Mouse (Mus musculus): Measurements from ENCODE around the gene 2200002D01Rik. TPM values are rescaled to one million over a fixed set of nuclear protein-coding genes. Genes with fewer than 3 reads are reported as not detected.

The 2200002D01Rik gene
- 1 to 10 TPM in 1 of 2 experiments, under 1 TPM in 1; 0.72 to 1.3 TPM for total RNA-seq (2021)
- long read RNA-seq, experiment 1, partial matches to known transcripts, result 0 of 2 reads
- long read RNA-seq, experiment 1, other reads (novel, unspliced or antisense), result 0 of 2 reads
- long read RNA-seq, experiment 2, result 0 reads

DNA sequence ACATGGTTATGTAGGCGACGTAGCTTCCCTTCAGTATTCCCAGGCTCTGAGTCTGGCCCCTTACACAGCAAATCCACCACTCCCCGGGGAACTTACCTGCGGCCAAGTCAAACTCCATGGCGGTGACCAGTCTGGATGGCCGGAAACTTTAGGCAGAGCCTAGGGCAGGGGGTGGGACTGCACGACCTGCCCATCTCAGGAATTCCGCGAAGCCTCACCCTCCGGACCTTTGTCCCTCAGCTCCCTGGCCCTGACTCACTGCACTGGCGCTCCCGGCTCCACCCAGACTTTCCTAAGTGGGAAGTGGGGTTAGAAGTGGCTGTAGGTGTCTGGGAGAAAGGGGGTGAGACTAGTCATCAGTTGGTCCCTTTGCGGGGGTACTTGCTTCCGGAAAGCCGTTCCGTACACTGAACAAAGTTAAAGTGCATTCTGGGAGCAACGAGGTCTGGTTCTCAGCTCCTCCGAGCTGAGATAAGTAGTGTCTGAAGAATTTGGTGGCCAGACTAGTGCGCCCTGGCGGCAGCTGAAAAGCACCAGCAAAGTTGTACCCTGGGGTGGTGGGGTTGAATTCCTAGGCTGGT lies at the start of gene 2200002D01Rik:
Gene 2200002D01Rik, minus strand, starts transcription at position 206 of the 581 bp plus-strand sequence.
- DNase-seq, result no peak

DNA sequence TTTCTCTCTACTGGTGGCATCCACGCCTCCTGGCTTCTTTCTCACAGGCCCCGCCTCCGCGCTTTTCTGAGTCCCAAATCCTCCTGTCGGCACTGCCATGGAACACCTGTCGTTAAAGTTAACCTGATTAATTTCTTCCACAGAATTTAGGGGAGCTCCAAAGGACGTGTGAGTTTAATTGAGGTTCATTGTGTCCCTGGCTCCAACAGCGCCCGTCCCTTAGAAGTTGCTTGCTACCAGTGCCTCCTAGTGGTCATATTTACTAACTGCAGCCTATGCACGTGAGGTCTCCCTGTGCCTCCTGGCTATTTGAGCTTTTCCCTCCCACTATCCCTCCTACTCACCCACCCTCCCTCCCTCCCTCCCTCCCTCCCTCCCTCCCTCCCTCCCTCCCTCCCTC lies 48.7 kb upstream of the 2200002D01Rik start:
- DNase-seq, result no peak

DNA sequence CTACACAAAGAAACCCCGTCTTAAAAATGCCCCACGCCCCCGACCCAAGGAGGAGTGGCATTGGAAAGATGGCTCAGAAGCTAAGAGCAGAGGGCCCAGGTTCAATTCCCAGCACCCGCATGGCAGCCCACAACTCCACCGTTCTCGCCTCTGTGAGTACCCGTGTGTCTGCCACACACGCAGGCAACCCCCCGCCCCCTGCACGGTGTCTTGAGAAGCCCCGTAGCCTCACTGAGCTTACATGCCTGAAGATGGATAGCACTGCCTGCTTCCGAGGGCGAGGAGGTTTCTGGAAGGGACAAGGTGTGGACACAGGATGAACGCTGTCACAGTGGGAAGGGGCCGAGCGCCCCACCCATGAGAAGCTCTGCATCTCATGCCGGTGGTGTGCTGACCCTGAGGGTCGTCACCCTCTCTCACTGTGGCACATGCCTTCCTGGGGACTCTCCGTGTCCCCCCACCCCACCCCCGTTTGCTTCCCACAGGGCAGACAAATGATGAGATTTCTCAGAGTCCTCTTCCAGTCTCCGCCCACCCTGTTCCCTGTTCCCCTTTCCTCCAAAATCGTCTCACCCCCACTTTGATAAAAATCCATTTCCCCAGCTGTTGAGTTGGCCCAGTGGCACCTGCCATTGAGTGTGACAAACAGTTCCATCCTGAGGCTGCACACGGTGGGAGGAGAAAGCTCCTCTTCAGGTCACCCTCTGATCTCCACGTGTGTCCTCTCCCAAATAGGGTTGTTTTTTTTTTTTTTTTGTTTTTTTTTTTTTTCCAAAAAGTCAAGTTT lies 47.8 kb upstream of the 2200002D01Rik start:
- DNase-seq, result no peak

DNA sequence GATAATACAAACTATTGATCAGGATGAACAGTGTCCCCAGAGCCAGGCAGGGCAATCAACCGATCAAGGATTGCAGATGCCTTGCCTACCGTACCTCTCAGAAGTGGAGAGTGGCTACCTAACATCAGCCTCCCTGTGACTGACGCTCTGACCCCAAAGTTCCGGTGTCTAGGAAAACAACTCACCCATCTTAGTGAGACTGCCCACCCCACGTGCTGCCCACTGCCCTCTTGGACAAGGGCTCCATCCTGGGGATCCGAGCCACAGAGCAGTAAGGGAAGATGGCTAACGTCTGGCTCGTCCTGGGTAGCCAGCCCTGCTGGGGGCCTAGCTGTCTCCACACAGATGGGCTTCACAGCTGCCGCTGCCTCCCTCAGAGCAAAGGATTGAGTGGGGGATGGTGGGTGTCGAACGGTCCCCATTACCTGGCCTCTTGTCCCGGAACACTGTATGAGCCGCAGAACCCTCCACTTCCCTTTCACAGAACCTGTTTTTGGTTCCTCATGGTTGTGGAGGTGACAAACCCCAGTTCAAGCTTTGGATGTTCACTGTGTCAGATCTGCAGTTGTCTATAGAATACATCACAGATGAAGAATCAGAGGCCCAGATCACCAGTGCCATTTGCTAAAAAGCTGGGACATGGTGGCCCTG lies 46.0 kb upstream of the 2200002D01Rik start:
- DNase-seq, result no peak

DNA sequence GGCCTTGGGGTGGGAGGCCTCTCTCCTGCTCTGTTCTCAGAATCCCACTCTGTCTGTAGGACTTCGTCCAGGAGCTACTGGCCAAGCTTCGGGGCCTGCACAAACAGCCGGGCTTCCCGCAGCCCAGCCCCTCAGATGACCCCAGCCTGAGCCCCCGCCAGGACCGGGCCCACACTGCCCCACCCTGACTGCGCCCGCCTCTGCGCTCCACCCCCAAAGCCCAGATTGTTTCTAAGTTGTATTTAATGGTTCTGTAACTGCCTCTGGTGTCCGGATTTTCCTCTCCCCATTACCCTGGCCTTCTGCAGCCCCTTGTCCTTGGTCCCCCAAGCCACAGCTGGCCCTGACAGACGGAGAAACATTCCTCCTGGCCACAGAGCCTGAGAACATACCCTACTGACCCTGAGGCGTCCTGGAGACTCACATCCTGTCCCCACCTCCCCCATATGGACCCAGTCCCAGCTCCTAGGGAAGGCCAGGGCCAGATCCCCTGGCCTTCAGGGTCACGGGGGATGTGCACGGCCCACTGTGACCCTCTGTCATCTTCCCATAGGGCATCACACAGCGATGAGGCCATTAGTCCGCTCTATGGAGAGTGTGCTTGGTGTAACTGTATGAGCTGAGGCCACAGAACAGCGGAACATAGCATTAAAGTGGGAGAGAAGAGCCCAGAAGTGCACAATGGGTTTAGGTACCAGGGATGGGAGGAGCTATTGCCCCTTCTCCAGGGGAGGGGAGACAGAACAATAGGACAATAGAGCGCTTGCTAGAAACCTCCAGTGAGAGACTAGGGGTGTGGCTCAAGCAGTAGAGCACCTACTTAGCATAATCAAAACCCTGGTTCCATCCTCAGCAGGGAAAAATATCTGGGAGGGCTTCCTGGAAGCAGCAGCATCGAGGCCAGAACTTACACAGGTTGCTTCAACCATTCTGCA lies 45.1 kb upstream of the 2200002D01Rik start:
- peak; percentile 57 for DNase-seq

DNA sequence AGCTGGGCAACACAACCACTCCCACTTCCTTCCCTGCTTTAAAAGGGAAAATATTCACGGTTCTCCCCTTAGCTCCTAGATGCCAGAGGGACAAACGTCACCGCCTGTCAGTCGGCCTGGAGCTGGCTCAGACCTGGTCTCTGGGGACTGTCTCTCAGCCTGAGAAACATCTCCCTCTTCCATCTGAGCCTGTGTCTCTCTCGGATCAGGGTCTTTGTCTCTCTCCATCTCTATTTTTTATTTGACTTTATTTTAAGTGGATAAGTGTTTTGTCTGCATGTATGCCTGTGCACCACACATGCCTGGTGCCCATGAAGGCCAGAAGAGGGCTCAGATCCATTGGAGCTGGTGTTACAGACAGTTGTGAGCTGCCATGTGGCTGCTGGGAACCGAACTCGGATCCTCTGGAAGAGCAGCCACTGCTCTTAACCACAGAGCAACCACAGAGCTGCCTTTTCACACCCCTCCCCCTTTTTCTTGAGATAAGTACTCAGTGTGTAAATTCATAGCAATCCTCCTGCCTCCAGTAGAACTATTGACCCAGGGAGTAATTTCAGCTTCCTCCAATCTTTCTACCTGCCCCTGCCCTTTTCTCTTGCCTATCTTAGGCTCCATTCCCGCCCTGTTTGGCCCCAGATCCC lies 44.3 kb upstream of the 2200002D01Rik start:
- DNase-seq, result no peak

DNA sequence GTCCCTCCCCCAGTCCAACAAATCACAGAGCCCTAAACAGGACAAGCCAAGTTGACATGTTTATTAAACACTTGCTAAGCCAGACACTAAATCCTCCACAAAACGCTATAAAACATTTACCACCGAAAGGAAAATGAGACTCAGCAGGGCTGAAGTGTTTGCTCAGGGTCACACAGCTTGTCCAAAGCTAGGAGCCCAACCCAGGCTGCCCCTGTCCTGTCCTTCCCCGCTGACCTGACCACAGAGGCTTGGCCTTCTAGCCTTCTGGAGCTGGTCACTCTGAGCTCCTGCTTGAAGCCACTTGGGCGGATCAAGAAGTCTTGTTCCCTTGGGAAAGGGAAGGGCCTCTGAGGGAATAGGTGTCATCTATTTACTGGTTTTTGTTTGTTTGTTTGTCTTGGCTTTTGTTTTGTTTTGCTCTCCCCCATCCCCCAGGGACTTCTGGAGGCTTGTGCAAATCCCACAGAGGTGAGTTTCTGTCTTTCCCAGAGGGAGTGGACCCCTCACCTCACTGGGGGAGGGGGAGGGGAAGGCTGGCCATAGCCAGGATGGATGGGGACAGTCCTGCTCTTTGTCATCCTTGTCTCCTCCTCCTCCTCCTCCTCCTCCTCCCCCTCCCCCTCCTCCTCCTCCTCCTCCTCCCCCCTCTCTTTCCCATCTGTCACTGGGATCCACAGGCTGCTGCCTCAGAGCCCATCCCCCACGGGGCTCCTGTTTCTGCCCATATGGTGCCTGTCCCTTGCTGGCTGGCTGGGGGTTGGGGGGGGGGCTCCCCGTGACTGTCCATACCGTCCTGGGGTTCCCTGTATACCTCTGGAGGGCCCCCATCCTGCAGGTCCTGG lies 43.6 kb upstream of the 2200002D01Rik start:
- DNase-seq, result no peak

DNA sequence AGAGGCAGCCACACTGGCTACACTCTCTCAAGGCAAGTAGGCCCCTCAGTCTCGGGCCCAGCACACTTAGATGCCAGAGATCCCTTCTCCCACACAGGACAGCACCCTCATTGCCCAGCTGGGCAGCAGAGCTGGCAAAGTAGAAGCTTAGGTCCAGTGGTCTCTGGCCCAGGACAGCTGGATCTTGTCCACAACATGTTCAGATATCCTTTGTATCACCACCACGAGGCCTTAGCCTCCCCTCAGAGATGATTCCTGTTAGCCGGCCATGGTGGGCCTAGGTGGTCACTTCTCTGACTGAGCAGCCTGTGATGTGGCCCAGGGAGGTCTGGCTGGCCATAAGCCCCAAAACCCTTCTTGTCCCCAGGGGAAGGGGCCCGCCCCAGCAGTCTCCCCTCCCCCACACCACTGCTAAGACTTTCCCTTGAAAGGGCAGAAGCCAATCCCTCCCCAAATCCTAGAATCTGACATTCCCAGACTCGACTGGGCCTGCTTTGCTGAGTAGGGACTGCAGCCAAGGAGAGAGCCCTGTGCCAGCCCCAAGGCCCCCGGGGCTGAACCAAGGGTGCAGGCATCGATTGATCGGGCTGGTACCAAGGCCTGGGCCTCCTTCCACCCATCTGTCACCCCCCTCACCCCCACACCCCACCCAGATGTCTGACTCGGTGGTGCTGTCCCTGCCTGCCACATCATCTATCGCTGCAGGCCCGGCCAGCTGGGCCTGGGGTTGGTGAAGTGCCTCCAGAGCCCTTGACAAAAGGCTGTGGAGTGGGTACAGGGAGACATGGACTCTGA lies 42.6 kb upstream of the 2200002D01Rik start:
- no peak for DNase-seq

DNA sequence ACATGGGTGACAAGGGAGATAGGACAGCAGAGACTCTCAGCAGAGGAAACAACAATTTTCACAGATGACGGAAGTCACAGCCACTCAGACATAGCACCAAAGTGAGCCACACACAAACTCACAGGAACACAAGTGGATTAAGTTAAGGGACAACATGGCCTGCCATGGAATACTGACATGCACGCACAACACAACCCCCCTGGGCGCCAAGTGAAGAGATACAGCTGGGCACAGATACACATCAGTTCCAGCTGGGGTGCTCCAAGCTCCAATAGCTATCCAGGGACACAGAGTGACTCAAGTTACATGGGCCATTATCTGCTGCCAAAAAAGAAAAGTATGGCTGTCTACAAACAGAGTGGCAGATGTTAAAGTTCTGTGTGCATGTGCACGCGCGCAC lies 41.6 kb upstream of the 2200002D01Rik start:
- no peak for DNase-seq

DNA sequence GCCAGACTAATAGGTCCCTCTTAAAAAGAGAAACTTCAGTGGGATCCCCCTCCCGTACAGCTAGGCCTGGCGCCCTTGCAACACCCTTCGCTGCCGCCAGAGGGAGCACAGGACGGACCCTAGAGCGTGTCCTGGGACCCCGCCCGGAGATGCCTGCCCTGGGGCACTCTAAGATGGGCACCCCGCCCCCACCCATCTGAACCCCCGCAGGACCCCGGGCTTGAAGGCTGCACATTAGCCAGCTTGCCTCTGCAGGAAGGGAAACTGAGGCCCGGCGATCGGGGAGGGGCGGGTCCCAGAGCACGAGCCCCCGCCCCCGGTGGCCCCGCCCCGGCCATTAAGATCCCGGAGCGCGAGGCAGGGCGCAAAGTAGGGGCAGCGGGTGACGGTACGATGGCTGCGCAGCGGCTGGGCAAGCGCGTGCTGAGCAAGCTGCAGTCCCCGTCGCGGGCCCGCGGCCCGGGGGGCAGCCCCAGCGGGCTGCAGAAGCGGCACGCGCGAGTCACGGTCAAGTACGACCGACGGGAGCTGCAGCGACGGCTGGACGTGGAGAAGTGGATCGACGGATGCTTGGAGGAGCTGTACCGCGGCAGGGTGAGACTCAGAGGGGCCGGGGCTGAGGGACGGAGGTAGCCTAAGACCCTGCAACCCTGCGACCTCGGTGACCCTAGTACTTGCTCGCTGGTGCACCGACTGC lies 40.8 kb upstream of the 2200002D01Rik start, which contains the start of gene Ppp1r14a:
Gene Ppp1r14a, plus strand, starts transcription at position 367 of the 697 bp plus-strand sequence.
- DNase-seq, result peak; percentile 88

DNA sequence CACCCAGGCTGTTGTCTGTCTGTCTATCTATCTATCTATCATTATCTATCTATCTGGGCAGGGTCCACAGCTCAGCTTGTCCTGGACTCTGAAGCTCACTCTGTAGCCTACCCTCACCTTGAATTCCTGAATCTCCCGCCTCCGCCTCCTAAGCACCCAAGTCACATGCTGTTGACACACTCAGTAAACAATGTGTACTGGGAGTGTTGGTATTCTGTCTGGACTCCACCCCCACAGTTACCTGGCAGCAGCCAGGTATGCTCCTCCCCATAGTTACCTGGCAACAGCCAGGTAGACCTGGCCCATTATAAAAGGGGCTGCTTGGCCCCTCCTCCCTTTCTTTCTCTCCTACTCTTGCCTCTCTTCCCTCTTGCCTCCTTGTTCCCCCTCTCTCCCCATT lies 39.8 kb upstream of the 2200002D01Rik start:
- DNase-seq, result no peak

DNA sequence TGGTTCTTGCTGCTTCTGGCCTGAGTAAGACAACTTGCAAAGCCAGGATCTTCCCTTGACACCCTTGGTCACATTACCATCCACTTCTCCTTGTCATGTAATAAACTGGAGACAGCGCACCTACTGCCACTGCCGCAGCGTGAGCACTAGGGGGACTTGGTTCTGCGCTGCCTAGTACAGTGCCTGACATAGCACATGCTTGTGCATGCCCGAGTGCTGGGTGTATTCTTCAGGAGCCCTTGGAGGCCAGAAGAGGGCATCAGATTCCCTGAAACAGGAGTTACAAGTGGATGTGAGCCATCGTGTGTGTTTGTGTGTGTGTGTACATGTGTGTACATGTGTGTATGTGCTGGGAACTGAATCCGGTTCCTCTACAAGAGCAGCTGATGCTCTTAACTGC lies 39.2 kb upstream of the 2200002D01Rik start:
- DNase-seq, result no peak

DNA sequence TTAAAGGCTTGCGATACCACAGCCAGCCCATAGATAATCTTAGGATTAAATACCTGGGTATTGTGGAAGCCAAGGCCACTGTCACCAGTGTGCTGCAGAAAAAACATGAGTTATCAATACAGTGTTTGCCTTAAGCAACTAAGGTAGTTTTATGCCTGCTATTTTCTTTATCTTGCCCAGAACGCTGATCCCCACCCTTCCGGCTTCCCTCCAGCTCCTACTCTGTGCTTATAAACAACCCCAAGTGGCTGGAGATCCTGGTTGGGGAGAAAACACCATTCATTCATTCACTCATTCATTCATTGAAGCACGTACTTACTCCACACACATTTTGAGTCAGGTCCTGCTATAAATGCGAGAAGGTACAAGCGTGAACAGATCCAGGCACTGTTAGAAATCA lies 36.3 kb upstream of the 2200002D01Rik start:
- no peak for DNase-seq

DNA sequence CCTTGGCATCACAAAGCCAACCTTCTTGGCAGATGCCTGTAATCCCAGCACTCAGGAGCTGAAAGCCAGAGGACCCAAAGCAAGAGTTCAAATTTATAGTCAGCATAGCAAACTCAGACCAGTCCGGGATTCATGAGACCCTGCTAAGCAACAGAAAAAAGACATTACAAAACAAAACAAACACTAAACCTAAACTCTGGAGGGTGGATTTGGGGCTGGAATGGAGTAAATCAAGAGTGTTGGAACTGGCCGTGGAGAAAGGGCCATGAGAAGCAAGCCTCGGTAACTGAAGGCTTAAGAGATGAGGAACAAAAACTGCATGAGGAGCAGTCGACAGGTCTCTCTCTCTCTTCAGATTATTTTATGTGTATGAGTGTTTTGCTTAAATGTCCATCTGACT lies 35.6 kb upstream of the 2200002D01Rik start:
- DNase-seq, result no peak

DNA sequence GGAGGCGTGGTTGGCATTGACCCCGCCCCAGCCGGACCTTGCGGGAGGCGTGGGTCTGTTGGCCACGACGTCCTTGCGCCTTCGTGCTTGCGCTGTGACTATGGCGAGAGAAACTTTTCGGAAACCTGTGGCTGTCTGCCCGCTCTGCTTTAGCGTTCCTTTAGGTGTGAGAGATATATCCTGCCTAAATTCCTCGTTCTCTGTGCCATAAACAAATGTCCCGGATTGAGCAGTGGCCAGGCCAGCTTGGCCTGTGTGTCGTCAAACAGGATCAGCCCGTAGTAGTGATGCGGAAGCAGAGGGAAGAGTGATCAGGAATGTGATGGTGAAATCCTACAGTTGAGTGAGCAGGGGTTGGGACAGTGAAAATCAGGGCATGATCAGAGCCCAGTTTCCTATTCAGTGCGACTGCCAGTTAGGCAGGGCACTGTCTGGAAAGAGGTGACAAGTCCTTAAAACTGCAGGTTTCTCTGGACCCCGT lies 33.8 kb upstream of the 2200002D01Rik start:
- DNase-seq, result no peak

DNA sequence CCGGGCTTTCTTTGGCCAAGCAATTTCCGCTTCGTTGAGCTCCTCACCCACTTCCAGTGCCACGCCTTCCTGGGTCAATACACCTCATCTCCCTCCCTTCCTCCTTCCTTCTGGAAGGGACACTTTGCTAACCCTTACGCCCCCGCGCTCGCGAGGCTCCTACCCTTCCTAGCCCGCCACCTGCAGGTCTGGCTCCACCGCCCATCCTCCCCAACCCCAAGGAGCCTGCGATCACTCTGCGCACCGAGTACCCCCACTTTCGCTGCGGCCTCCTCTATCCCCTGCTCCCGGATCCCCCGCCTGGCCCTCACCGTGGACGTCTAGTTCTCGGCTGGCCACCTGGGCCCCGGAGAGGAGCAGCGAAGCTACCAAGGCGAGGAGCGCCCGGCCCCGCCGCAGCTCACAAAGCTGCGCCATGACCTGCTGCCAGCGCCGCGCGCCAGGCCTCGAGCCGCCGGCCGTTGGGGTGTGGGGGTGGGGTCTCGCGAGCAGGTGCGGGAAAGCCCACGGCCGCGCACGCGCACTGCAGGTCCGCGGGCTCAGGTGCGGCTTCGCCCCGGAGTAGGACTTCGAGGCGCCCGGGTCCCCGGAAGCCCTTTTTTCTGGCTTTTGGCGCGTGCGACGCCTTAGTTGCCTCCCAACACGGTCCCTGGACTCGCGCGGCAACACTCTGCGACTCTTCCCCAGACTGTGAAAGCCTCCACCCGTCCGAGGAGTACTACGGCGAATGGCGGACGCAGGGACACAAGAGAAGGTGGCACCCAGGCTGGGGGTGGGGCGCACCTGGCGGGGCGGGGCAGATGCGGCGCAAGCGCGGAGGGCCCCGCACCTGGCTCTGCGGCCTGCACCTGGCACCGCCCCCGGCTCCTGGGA lies 33.2 kb upstream of the 2200002D01Rik start, which contains the start of gene Spint2:
Gene Spint2, minus strand, starts transcription at position 712 of the 873 bp plus-strand sequence.
- DNase-seq, result peak; percentile 46

DNA sequence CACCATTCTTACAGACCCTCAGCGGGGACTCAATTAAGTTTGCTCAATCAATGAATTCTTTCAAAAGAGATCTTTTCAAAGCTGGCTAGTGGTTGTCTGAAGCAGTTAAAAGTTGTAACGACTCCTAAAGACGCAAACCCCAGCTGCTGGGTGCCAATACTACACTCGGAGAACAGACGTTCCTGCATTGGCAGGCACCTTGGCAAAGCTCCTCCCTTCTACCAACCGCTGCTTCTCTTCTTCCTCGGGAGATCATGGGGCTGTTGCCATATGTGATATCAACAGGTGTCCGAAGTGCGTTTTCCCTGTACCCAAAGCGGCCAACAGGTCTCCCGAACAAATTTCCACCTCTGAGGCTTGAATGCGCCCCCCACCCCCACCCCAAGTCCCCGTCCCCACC lies 32.5 kb upstream of the 2200002D01Rik start:
- DNase-seq, result no peak

DNA sequence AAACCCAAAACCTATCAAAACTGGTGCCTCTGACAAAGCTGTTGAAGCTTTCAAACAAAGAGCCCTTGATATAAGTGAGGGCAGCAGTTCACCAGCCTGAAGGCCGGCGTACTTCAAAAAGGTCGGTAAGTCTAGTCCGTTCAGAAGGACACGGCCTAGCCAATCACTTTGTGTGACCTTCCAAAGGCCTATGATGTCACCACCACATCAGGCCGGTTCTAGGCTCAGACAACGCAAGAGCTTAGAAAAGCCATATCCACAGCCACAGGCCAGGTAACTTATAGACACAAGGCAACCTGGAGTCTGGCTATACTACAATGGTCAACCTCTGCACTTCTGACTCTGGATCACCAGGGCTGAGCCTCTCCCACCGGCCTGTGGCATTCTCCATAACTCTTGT lies 31.7 kb upstream of the 2200002D01Rik start:
- no peak for DNase-seq

All from gastrocnemius, postnatal 10 days (tissue).